Mouse (Mus musculus): ENCODE data around the gene 9130019O22Rik.
"Not testable (repeated sequence)": the region's sequence is repeated elsewhere in the genome, so short reads cannot be mapped to it uniquely, and the experiment has no call there.

The 9130019O22Rik gene

DNA sequence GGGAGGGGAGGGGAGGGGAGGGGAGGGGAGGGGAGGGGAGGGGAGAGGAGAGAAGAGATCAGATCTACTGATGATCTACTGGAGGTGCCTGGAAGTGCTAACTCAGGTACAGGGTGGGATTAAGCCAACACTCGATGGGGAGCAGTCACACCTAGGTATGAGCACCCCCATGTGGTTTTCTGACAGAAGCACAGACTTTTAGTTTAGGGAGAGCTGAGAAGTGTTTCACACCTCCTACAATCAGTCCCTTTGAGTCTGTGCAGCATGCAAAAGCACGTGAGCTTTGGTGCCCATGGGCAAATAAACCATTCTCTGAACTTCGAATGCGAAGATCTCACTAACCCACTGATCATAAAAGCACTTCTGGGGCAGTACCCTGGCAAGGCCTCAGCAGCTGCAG lies 44.6 kb downstream of the 9130019O22Rik start:
- no peak for DNase-seq (ENCODE audit: extremely low read depth, low read depth, low spot score)

DNA sequence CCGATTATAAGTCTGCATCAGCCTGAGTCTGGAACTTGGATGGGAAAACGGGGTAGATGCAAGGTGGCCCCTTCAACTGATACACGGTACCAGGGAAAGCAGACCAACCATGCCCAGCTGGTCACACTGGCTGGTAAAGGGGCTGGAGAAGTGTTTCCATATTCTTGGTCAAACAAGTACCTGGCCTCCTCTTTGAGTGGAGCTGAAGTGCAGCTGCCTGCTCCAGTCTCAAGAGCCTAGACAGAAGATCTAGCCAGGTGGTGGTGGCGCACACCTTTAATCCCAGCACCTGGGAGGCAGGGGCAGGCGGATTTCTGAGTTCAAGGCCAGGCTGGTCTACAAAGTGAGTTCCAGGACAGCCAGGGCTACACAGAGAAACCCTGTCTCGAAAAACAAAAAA lies 45.1 kb downstream of the 9130019O22Rik start:
- DNase-seq (ENCODE audit: extremely low read depth, low read depth, low spot score), result not testable (repeated sequence)

DNA sequence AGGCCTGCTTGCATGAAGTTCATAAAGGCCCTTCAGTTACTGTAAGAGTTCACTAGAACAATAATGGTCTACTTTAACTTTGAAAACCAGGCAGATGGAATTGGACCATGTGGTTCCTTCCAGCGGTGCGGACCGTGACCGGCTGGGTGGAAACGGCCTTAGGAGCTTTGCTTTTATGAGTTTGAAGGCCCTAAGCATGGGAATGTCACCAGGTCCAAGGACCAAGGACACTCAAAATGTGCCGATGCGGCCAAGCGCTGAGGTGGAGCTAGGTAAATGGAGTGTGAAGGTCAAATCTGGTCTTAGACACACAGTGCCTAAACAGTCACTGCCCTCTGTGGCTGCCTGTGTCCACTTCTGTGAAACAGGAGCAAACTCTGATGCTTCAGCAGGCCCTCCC lies 45.6 kb downstream of the 9130019O22Rik start:
- DNase-seq (ENCODE audit: extremely low read depth, low read depth, low spot score), result no peak

DNA sequence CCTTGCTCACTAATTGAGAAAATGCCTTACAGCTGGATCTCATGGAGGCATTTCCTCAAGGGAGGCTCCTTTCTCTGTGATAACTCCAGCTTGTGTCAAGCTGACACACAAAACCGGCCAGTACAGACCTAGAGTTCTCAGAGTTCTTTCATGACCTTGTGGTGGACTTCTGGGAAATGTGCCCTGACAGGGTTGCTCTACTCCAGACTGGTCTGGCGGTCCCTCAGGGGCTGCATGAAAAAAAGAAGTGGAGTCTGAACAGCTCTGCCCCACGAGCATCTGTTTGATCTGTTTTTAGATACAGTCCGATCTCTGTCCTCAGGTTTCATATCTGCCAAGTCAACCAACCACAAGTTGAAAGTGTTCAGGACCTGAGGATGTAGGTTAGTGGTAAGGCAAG lies 49.3 kb downstream of the 9130019O22Rik start:
- no peak for DNase-seq (ENCODE audit: extremely low read depth, low read depth, low spot score)

- peak; percentile 70 for DNase-seq (ENCODE audit: extremely low read depth, low read depth, low spot score)
Measured at GRCm38 (mm10) chr7:127335604-127336003, 51.4 kb downstream of the 9130019O22Rik start.

GRCm38 (mm10) chr7:127333240-127333639 lies 53.7 kb downstream of the 9130019O22Rik start:
- no peak for DNase-seq (ENCODE audit: extremely low read depth, low read depth, low spot score)

Measured in fat pad, adult 2 months (tissue).